Mouse (Mus musculus) spleen, postnatal 4 days (tissue): ENCODE data around the gene Plaa.
"Not testable (repeated sequence)": the region's sequence is repeated elsewhere in the genome, so short reads cannot be mapped to it uniquely, and the experiment has no call there.

Source experiments
- DNase-seq, 2 experiments: peaks; one replicate each; pipeline ENCODE4 v3.0.0; 2022; ENCODE audit warnings: low spot score in 2 of 2

Plaa gene

GRCm38 (mm10) chr4:94603031-94603629 lies at the start of gene Plaa:
TSS of gene Plaa (minus strand) at chr4:94603244.
- DNase-seq: peak; percentile 81 to 91

- DNase-seq: not testable (repeated sequence)
Measured at GRCm38 (mm10) chr4:94650426-94651175, 47.6 kb upstream of the Plaa start.

GRCm38 (mm10) chr4:94649920-94650319 lies 46.9 kb upstream of the Plaa start, which contains the start of gene Lrrc19:
TSS of gene Lrrc19 (minus strand) at chr4:94650144.
- no peak for DNase-seq

GRCm38 (mm10) chr4:94643141-94643540 lies 40.1 kb upstream of the Plaa start:
- no peak for DNase-seq

GRCm38 (mm10) chr4:94620077-94620476 lies 17.0 kb upstream of the Plaa start:
- no peak for DNase-seq

- no peak for DNase-seq
Measured at GRCm38 (mm10) chr4:94614627-94615006, 11.6 kb upstream of the Plaa start.

- DNase-seq: peak; percentile 86 to 91
Measured at GRCm38 (mm10) chr4:94613972-94614626, 11.1 kb upstream of the Plaa start, which contains the start of gene Ift74. TSS of gene Ift74 (plus strand) at chr4:94614491.

- no peak for DNase-seq
Measured at GRCm38 (mm10) chr4:94610339-94610738, 7.3 kb upstream of the Plaa start.

- no peak for DNase-seq
Measured at GRCm38 (mm10) chr4:94605591-94605990, 2.5 kb upstream of the Plaa start.

GRCm38 (mm10) chr4:94604452-94605019 lies 1.5 kb upstream of the Plaa start:
- no peak for DNase-seq

- no peak for DNase-seq
Measured at GRCm38 (mm10) chr4:94602496-94603030, 481 bp downstream of the Plaa start.

GRCm38 (mm10) chr4:94601395-94601794 lies 1.6 kb downstream of the Plaa start:
- DNase-seq: no peak

- DNase-seq: no peak
Measured at GRCm38 (mm10) chr4:94592709-94593108, 10.3 kb downstream of the Plaa start.

GRCm38 (mm10) chr4:94591765-94592381 lies 11.2 kb downstream of the Plaa start:
- DNase-seq: no peak

- no peak for DNase-seq
Measured at GRCm38 (mm10) chr4:94572677-94573076, 30.4 kb downstream of the Plaa start.

GRCm38 (mm10) chr4:94564297-94564696 lies 38.7 kb downstream of the Plaa start:
- DNase-seq: no peak

GRCm38 (mm10) chr4:94561954-94562648 lies 40.9 kb downstream of the Plaa start:
- no peak for DNase-seq

- no peak for DNase-seq
Measured at GRCm38 (mm10) chr4:94560316-94560715, 42.7 kb downstream of the Plaa start.

GRCm38 (mm10) chr4:94559266-94559665 lies 43.8 kb downstream of the Plaa start:
- DNase-seq: no peak

- DNase-seq: no peak
Measured at GRCm38 (mm10) chr4:94557145-94557544, 45.9 kb downstream of the Plaa start.
